Mouse (Mus musculus): ENCODE data around the gene Ctnna3.

The Ctnna3 gene

DNA sequence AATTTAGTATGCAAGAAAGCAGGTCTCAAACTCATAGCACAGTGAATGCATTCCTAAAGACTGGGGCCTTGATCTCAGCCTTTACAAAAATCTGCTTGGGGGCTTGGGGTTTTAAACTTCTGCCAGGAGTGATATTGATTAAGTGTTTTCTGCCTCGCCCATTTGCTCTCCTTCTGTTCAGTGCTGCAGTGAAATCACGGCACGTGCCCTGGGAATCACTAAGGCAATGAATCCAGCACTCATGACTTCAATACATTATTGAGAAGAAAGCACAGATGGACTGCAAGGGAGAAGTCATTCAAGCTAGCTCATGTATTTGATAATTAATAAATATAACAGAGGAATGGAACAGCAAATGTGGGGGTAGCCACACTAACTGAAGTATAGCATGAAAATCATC is 515.6 kb downstream of the Ctnna3 start:
- no peak for DNase-seq (ENCODE audit: low read depth, low spot score)

DNA sequence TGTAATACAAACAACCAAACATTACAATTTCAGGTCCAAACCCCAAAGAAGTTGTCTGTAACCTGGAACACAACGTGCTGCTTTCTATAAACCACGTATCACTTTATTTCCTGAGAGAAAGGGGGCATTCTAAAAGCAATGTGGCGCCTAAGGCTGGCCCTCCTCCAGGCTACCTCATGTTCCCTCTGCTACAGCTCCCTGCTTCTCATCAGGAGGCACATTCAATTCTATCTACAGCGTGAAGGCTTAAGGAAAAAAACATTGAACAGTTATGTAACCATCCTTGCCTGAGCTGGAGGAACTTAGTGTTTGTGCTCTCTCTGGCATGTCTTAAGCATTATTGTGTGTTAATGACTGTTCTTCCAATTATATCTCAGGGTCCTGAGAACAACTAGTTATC is 517.4 kb downstream of the Ctnna3 start:
- no peak for DNase-seq (ENCODE audit: low read depth, low spot score)

DNA sequence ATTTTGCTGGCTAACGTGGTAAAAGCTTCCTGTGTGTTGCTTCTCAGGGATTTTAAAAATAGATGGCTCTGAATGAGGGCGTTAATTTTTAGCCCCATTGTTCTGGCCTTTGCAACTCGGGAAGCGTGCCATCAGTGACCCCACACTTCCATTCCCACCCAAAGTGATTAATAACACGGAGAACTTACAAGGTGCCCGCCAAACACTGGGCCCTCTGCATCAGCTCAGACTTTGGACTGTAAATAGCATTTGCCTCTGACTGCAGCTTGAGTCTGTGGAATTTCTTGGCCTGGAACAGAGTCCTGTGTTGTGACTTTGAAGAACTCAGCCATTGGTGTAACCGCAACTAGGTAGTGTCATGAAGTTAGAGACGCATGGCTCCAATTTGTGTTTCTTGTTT is 521.0 kb downstream of the Ctnna3 start:
- DNase-seq (ENCODE audit: low read depth, low spot score): no peak

DNA sequence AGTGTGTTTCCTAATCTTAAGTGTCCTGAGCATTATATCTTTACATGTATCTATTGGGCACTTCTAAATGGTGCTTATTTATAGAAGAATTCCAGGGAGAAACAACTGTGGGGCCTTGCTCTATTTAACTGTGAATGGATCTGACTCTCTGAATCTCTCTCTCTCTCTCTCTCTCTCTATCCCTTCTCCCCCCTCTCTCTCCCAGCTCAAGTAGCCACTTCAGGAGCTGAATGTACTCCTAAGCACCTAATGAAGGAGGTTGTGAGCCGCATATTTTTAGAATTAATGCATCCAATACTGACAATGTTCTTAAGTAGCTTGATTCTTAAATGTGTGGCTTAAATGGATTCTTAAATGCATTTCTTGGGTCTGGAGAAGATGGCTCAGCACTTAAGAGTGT is 521.6 kb downstream of the Ctnna3 start:
- DNase-seq (ENCODE audit: low read depth, low spot score): no peak

DNA sequence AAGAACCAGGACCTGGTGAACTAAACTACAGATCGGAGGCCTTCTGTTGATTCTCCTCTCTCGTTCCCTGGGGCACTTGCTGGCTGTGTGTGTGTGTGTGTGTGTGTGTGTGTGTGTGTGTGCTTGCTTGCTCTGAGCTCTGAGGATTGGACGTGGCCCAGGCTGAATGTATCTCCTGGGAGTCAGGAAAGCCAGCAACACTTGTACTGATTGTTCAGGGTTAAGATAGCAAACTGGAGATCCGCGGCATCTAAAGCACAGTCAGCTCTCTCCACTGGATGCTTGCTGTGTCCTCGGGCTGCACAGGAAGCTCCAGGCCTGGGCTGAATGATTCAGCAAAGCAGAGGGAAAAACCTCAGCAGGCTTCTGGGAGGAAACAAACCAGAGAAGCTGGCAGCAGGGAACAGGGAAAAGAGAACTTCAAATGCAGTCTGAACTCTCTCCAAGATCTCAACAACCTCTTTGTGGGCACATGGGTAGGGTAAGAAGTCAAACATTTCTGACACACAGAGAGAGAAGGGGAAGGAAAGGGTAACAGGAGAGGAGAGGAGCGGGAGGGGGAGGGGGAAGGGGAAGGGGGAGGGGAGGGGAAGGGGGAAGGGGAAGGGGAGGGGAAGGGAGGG is 524.5 kb downstream of the Ctnna3 start:
- no peak for DNase-seq (ENCODE audit: low read depth, low spot score)

DNA sequence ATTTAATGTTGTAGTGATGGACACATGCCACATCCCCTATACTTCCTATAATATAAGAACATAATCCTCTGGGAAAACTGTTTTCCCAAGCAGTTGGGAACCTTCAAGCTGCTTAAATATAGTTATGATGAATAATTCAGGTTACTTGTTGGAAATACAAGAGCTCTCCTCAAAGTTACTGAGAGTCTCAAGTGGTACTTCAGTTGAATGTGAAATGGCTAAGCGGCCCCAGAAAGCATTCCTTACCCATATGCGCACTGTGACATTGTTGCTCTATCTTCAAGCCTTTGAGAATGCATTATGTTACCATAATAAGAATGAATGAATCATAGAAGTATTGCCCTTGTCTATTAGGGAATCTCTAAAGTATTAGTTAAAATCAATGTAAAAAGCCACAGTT is 542.4 kb downstream of the Ctnna3 start:
- DNase-seq (ENCODE audit: low read depth, low spot score): no peak

DNA sequence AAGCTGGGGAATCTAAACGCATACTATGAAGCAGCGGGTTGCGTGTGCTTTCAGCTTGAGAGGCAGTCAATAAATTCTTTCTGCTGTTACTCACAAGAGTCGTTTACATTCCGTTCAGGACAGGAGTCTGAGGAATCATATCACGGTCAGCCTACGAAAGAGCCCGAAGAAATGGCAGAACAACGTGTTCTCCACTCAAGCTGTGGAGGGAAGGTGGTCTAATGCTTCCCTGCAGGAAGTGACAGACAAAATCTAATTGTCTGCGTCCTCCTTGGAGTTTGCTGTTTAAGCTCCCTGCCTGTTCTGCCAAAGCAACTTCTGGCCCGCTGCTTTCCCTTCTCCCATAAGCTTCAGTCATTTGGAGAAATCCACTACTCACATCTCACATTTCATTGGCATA is 548.2 kb downstream of the Ctnna3 start:
- no peak for DNase-seq (ENCODE audit: low read depth, low spot score)

DNA sequence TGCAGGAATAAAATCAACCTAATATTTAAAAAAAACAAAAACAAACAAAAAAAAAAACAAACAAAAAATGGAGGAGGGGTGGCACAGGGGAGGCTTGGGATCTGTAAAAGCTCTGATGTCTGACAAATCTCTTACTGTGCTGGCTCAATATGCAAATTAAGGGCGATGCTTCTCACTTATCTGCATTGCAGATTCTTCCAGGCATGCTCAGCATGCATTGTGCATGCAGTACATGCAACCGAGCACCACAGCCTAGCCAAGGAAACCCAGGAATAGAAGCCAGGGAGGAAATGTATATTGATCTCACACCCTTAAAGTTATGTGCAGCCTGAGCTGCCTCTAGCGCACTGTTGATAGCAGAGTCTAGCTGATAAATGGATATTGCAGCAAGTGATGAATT is 548.6 kb downstream of the Ctnna3 start:
- DNase-seq (ENCODE audit: low read depth, low spot score): peak; percentile 26

DNA sequence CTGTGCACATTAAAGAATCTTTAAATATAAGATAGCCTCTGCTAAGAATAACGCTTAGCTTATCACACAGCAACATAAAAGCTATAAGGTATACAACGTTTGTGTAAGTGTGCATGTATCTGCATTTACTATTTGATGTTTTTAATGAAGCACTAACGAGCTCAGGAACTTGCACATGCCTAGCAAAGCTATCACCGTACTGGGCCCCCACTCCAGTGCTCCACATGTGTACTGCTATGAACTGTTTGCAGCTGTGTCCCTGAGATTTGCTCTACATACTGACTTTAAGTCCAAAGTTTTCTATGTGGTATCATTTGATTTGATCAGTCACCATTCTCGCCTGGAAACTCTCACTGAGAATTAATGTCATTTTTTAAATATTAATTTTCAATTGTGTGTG is 549.1 kb downstream of the Ctnna3 start:
- DNase-seq (ENCODE audit: low read depth, low spot score): no peak

DNA sequence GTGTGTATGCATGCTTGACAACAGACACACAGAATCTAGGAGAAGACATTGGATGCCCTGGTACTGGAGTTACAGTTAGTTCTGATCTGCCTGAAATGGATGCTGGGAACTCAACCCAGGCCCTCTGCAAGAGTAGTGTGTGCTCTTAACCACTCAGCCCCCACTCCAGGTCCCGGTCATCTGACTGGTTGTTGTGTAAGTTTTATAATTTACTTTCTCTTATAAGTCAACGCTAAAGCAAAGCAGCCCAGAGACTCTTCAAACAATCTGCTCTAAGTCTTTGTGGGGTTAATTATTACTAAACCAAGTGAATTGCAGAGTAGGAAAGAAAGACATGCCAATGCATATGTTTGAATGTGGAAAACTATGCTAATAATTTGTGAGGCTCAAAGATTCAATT is 549.5 kb downstream of the Ctnna3 start:
- DNase-seq (ENCODE audit: low read depth, low spot score): no peak

DNA sequence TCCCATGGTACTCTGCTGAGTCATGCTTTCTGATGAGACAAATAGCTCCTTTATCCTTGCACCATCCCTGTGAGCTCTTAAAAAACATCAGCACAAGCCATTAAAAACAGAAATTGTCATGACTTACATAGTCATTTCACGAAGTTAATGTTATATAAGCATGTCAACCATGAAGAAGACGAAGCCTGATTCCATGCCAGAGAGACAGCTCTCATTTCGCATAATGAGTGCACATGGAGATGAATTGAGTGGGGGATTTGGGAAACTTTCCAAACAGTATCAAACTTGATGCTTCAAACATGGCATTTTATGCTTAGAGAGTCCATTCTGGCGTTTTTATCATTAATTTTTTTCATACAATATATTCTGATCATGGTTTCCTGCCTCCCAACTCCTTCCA is 555.7 kb downstream of the Ctnna3 start:
- peak; percentile 34 for DNase-seq (ENCODE audit: low read depth, low spot score)

DNA sequence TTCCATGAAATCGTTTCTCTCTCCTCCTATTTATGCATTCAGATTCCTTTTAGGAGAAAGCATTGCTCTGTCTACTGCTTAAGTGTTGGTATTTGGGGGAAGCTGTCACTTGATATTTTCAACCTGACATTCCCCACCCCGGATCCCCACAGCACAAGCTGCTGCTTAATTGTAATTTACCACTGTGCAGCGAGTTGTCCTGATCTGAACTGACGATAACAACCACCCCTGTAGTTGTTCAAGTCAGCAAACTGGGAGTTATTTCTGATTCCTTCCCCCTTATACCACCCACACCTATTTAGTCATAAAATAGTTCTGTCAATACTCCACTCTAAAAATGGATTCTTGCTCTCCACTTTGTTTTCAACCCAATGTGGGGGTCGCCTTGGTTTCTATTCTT is 564.4 kb downstream of the Ctnna3 start:
- DNase-seq (ENCODE audit: low read depth, low spot score): no peak

DNA sequence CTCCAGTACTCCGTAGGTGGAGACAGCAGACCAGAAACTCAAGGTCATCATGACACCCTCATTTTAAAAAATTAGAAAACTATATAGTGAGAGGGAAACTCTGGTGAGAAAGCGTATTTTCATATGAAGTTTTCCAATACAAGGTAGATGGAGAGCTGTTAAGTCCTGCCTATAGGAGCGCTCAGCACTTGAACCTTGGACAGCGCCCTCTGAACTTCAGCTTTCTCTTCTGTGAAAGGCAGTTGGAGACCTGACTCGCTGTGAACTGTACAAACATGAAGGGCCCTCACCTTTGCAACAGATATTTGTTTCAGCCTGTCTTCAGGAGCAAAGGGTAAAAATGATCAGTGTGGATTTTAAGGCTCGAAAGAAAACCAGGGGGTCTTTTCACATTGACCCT is 571.6 kb downstream of the Ctnna3 start:
- DNase-seq (ENCODE audit: low read depth, low spot score): no peak

DNA sequence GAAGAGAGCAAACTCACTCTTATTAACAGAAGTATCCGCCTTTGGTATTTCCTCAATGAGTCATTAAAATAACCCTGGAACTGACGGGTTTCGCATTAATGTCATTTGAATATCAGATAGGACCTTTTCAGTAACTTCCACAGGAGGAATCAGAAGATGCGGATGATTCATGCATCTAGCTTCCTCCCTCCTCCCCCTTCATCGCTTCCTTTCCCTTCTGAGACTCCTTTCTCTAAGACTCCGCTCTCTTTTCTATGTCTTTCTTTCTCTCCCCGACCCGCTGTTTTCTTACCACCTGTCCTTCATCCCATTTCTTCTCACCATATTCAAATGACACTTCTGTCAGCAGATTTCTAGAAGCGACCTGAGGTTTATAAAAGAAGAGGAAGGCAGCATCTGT is 572.1 kb downstream of the Ctnna3 start:
- DNase-seq (ENCODE audit: low read depth, low spot score): no peak

DNA sequence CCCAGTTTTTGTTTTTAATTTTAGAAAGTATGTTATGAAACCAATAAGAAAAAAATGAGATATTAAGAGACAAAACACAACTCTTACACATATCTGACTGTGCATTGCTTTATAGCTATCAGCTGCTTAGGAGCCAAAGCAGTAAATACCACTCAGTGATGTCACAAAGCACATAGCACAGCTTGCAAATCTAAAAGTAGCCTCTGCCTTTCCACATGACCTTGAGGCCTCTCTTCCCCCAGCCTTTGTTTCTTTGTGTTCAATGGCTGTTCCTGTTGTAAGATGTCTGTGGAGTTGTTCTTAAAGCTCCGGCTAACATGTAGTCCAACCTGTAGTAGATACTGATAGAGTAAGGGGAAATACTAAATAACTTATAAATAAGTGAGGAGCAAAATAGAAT is 590.4 kb downstream of the Ctnna3 start:
- no peak for DNase-seq (ENCODE audit: low read depth, low spot score)

DNA sequence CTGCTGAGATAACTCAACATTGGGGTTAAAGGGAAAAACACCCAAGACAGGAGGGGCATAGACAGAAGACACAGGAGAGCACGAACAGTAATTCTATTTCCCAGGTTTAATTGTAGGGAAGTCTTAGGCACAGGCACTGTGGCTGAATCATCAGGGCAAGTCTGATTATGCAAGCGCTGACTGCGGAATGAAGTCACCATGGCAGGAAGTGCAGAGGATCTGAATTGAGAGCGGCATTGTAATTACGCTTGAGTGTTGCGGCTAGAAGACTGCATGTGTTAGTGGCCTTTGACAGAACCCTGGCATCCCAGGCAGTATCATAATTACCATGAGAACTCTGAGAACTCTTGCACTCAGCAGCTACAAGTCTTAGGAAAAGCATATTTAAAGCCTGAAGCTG is 593.4 kb downstream of the Ctnna3 start:
- DNase-seq (ENCODE audit: low read depth, low spot score): no peak

DNA sequence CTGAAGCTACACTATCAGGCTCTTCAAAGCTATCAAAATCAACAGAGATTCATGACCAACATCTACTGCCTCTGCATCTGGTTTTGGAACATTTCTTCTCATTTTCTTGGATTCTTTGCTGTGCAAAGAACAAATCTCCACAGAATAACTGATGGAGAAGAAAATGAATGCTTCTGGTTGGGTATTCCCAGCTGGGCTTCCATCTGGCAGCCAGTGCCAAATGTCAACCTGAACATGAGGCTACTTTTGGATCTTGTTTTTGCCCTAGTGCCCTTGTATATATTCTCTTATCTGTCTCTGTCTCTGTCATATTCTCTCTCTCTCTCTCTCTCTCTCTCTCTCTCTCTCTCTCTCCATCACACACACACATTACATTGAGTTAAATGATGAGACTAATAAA is 601.0 kb downstream of the Ctnna3 start:
- DNase-seq (ENCODE audit: low read depth, low spot score): no peak

DNA sequence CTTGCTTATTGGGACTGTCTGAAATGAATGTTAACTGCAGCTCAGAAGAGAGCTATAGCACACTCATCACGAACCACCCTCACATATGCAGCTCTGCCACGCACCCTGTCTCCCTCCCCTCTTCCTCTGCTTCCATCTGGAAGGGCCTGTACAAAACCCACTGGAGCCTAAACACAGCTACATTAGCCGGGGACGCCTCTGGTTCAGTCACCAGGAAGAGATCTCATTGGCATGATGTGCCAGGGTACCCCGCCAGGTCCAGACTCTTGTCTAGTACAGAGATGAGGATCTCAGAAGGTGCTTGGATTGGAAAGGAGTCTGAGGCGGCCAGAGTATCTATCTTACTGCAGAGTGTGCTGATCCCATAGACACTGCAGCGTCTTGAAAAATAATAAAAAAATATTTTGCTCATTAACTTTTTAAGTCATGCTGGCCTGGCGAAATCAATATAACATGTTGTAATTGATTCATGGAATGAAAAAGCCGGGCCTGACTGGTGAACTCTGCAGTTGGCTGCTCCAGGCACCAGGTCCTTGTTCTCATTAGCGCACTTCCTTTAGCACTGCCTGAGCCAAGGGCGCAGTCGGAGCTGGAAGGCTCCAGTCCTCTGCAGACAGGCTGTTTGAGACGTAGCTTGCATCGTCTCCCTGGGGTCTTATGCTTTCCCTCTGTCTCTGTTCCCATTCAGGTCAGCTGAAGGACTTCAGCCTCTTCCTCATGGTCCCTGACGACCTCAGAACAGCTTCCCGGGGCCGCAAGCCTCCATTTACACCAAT is 610.0 kb downstream of the Ctnna3 start:
- DNase-seq (ENCODE audit: low read depth, low spot score): no peak

DNA sequence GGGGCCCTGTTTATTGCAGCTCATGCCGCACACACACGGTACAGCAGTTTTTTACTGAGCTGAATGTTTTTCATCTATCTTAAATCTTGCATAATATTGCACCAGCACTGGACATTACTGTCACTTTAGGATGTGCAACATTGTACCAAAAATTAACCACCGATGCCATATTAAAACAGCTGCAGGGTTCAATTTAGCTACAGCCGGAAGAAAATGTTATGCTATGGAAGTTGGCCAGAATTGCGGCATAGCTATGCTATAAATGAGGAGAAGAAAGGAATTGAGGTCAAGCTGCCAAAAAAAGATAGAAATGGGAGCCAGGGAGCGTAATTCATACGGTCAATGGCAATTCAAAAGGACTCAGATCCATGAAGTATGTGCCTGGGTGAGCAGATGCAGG is 611.3 kb downstream of the Ctnna3 start:
- DNase-seq (ENCODE audit: low read depth, low spot score): no peak

DNA sequence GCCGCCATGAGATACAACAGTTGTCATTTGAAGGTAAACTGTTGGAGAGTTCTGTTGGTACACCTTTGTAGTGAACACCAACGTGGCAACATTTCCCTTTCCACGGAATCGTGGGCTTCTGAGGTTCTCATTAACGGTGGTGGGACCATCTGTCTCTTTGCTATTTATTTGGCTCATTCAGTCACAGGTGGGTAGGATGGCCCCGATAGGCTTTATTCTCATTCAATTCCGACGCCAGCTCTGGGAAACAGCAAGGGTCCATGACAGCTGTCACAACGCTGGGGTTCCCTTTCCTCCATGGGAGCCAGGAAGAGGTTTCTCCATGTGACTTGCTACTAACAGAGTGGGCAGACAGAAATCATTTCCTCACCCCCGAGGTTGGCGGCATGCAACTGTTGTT is 612.0 kb downstream of the Ctnna3 start:
- DNase-seq (ENCODE audit: low read depth, low spot score): no peak

DNA sequence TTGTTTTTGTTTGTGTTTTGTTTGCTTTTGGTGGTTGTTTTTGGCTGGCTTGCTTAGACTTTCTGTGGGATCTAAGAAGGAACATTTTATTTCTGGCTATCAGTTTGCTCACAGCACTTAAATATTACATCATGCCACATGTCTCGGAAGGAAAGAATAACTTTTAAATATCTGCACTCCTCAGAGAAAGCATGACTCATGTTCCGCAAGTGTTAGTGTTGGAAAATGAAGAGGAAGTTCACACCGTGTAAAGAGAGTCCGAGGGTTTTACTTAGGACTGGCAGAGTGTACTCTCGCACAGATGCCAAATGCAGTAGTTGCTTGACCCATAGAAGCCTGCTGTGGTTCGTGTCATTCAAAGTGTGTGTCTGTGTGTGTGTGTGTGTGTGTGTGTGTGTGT is 619.3 kb downstream of the Ctnna3 start:
- DNase-seq (ENCODE audit: low read depth, low spot score): no peak

DNA sequence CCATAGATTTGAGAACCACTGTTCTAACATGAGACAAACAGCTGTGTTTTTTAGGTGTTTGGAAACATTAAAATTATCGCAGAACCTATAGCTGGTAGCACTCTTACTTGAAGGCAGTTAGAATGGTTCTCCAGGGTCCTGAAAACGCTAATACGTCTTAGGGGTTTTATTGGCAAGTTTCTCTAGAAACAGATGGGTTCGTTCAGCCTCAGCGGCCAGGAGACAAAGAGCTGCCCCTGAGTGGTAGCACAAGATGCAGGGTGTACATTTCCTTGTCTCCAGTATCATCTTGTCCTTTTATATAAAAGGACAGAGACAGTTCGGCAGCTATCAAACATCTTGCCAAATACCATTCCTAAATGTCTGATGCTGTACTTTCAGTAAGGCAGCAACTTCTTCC is 620.0 kb downstream of the Ctnna3 start:
- DNase-seq (ENCODE audit: low read depth, low spot score): no peak

DNA sequence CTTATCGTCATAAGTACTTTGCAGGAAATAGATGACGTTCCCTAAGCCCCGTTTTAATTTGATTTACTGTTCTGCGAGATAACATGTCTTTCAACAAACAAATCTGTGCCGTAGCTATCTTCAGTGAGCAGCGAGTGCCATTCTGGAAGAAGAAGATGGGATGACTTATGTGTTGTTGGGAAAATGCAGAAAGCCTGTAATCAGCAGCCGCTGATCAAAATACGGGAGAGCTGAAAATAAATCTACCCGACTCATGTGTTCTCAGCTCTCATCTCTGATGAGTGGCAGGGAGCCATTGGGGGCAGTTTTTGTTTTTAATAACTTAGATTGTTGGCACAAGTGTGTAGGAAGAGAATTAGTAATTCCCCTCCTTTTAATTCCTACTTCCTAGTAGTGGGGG is 633.8 kb downstream of the Ctnna3 start:
- no peak for DNase-seq (ENCODE audit: low read depth, low spot score)

DNA sequence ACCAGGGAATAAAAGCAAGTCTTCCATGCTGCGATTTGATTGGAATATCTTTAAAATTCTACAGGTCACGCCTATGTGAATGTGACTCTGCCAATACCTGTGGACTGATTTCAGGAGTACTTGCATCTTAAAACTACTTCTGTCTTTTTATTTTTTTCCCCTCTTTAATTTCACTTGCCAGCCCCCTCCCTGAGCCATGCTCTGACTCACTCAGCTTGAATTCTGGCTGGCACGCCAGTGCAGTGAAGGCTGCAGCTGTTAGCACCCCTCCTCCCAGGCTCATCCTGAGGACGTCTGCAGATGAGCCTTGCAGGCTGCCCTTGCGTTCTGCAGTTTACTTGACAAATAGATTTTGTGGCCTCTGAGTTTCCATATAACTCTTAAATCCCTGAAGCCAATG is 646.0 kb downstream of the Ctnna3 start:
- DNase-seq (ENCODE audit: low read depth, low spot score): no peak
